Mouse (Mus musculus): ENCODE data around the gene Dio3. TPM values are rescaled to one million over a fixed set of nuclear protein-coding genes. Genes with fewer than 3 reads are reported as not detected.

Gene Dio3
- total and polyA plus RNA-seq, 3 experiments, result not detected

- Histone ChIP-seq H3K9me3 (replicated peaks; ENCODE audit: insufficient read depth, low read length) (no peaks in the 10 kb centered on the region), H3K36me3 (ENCODE audit: control insufficient read depth in 1 of 2, insufficient read depth in 2 of 2, low read length in 2 of 2) (no peaks in the 10 kb centered on the region), H3K79me2 (ENCODE audit: control insufficient read depth, insufficient read depth, low read length, poor library complexity) (no peaks in the 10 kb centered on the region), H3K27ac (ENCODE audit: control insufficient read depth, low read depth, low read length) (no peak overlapping the region), H3K4me1 (ENCODE audit: control insufficient read depth in 1 of 2, insufficient read depth in 2 of 2, low read length in 2 of 2) (no peaks in the 10 kb centered on the region), H3K27me3 (ENCODE audit: control insufficient read depth in 1 of 2, insufficient read depth in 2 of 2, low read length in 2 of 2) (no peaks in the 10 kb centered on the region), H3K4me3 (ENCODE audit: control insufficient read depth in 1 of 2, insufficient read depth in 1 of 2, low read depth in 2 of 2, low read length in 2 of 2) (no peak overlapping the region), H3K9ac (ENCODE audit: control insufficient read depth, low read depth, low read length, poor library complexity, severe bottlenecking) (no peak overlapping the region)
- no peak for TF ChIP-seq POLR2AphosphoS5 (IDR thresholded peaks at IDR 0.05; ENCODE audit: borderline replicate concordance, low read depth, low read length)
- TF ChIP-seq ZKSCAN1 (IDR thresholded peaks at IDR 0.05; ENCODE audit: low read depth, low read length), result no peak
- TF ChIP-seq POLR2A (IDR thresholded peaks at IDR 0.05; ENCODE audit: control insufficient read depth in 1 of 2, insufficient read depth in 1 of 2, low read depth in 1 of 2, low read length in 2 of 2, poor library complexity in 1 of 2), result no peak
- DNase-seq (ENCODE audit: low read depth, low spot score), result no peak
Observed at GRCm38 (mm10) chr12:110280373-110280772, 1.5 kb downstream of the Dio3 start.

GRCm38 (mm10) chr12:110283792-110284191 is 4.9 kb downstream of the Dio3 start:
- no peak overlapping the region for H3K9ac ChIP-seq (ENCODE audit: control insufficient read depth, low read depth, low read length, poor library complexity, severe bottlenecking)

GRCm38 (mm10) chr12:110292816-110293215 is 13.9 kb downstream of the Dio3 start:
- Histone ChIP-seq H3K9me3 (replicated peaks; ENCODE audit: insufficient read depth, low read length) (no peaks in the 10 kb centered on the region), H3K4me3 (ENCODE audit: control insufficient read depth in 1 of 2, insufficient read depth in 1 of 2, low read depth in 2 of 2, low read length in 2 of 2) (no peak overlapping the region), H3K27ac (ENCODE audit: control insufficient read depth, low read depth, low read length) (no peak overlapping the region), H3K9ac (ENCODE audit: control insufficient read depth, low read depth, low read length, poor library complexity, severe bottlenecking) (no peak overlapping the region), H3K79me2 (ENCODE audit: control insufficient read depth, insufficient read depth, low read length, poor library complexity) (no peaks in the 10 kb centered on the region), H3K36me3 (ENCODE audit: control insufficient read depth in 1 of 2, insufficient read depth in 2 of 2, low read length in 2 of 2) (no peaks in the 10 kb centered on the region), H3K4me1 (ENCODE audit: control insufficient read depth in 1 of 2, insufficient read depth in 2 of 2, low read length in 2 of 2) (no peaks in the 10 kb centered on the region), H3K27me3 (ENCODE audit: control insufficient read depth in 1 of 2, insufficient read depth in 2 of 2, low read length in 2 of 2) (no peaks in the 10 kb centered on the region)
- no peak for TF ChIP-seq EP300 (IDR thresholded peaks at IDR 0.05; ENCODE audit: low read depth in 1 of 2, low read length in 2 of 2)
- TF ChIP-seq MEF2A (IDR thresholded peaks at IDR 0.05; ENCODE audit: extremely low read depth, insufficient replicate concordance, low read depth, low read length, poor library complexity, severe bottlenecking), result no peak
- no peak for TF ChIP-seq ZMIZ1 (IDR thresholded peaks at IDR 0.05; ENCODE audit: low read depth, low read length)
- no peak for TF ChIP-seq USF1 (IDR thresholded peaks at IDR 0.05; ENCODE audit: low read depth, low read length)
- no peak for TF ChIP-seq E2F4 (IDR thresholded peaks at IDR 0.05; ENCODE audit: borderline replicate concordance, low read depth, low read length)
- no peak for TF ChIP-seq GATA1 (IDR thresholded peaks at IDR 0.05; ENCODE audit: low read depth, low read length)
- no peak for TF ChIP-seq CHD2 (IDR thresholded peaks at IDR 0.05; ENCODE audit: low read length)
- TF ChIP-seq MAX (IDR thresholded peaks at IDR 0.05; ENCODE audit: low read length), result no peak
- TF ChIP-seq CHD1 (IDR thresholded peaks at IDR 0.05; ENCODE audit: low read depth, low read length), result no peak
- TF ChIP-seq ZNF384 (IDR thresholded peaks at IDR 0.05; ENCODE audit: low read depth, low read length), result no peak
- no peak for TF ChIP-seq MAZ (IDR thresholded peaks at IDR 0.05; ENCODE audit: low read depth, low read length)
- no peak for TF ChIP-seq ETS1 (IDR thresholded peaks at IDR 0.05; ENCODE audit: low read depth, low read length)
- TF ChIP-seq POLR2AphosphoS2 (IDR thresholded peaks at IDR 0.05; ENCODE audit: low read length), result no peak
- no peak for DNase-seq (ENCODE audit: low read depth, low spot score)

More at GRCm38 (mm10) chr12:110283792-110284191, 4.9 kb downstream of the Dio3 start:
- H3K4me3 ChIP-seq (ENCODE audit: control insufficient read depth in 1 of 2, insufficient read depth in 1 of 2, low read depth in 2 of 2, low read length in 2 of 2), result no peak overlapping the region
- H3K79me2 ChIP-seq (ENCODE audit: control insufficient read depth, insufficient read depth, low read length, poor library complexity), result no peaks in the 10 kb centered on the region
- no peaks in the 10 kb centered on the region for H3K4me1 ChIP-seq (ENCODE audit: control insufficient read depth in 1 of 2, insufficient read depth in 2 of 2, low read length in 2 of 2)
- no peaks in the 10 kb centered on the region for H3K36me3 ChIP-seq (ENCODE audit: control insufficient read depth in 1 of 2, insufficient read depth in 2 of 2, low read length in 2 of 2)
- no peak overlapping the region for H3K27ac ChIP-seq (ENCODE audit: control insufficient read depth, low read depth, low read length)
- TF ChIP-seq POLR2AphosphoS5 (IDR thresholded peaks at IDR 0.05; ENCODE audit: borderline replicate concordance, low read depth, low read length) (no peak), ZC3H11A (IDR thresholded peaks at IDR 0.05; ENCODE audit: low read depth, low read length) (no peak), RAD21 (IDR thresholded peaks at IDR 0.05; ENCODE audit: low read depth, low read length) (no peak), MAZ (IDR thresholded peaks at IDR 0.05; ENCODE audit: low read depth, low read length) (no peak), ZKSCAN1 (IDR thresholded peaks at IDR 0.05; ENCODE audit: low read depth, low read length) (no peak), MYC (IDR thresholded peaks at IDR 0.05; ENCODE audit: low read depth, low read length) (no peak), GABPA (IDR thresholded peaks at IDR 0.05; ENCODE audit: low read depth, low read length) (no peak), POLR2AphosphoS2 (IDR thresholded peaks at IDR 0.05; ENCODE audit: low read length) (no peak), HCFC1 (IDR thresholded peaks at IDR 0.05; ENCODE audit: low read depth, low read length) (no peak), JUND (IDR thresholded peaks at IDR 0.05; ENCODE audit: low read depth, low read length) (no peak), EP300 (IDR thresholded peaks at IDR 0.05; ENCODE audit: low read depth in 1 of 2, low read length in 2 of 2) (no peak), CHD2 (IDR thresholded peaks at IDR 0.05; ENCODE audit: low read length) (no peak), TBP (IDR thresholded peaks at IDR 0.05; ENCODE audit: low read depth, low read length) (no peak), E2F4 (IDR thresholded peaks at IDR 0.05; ENCODE audit: borderline replicate concordance, low read depth, low read length) (no peak), USF1 (IDR thresholded peaks at IDR 0.05; ENCODE audit: low read depth, low read length) (no peak), MAX (IDR thresholded peaks at IDR 0.05; ENCODE audit: low read length) (no peak), CHD1 (IDR thresholded peaks at IDR 0.05; ENCODE audit: low read depth, low read length) (no peak), POLR2A (IDR thresholded peaks at IDR 0.05; ENCODE audit: control insufficient read depth in 1 of 2, insufficient read depth in 1 of 2, low read depth in 1 of 2, low read length in 2 of 2, poor library complexity in 1 of 2) (no peak), MAFK (IDR thresholded peaks at IDR 0.05; ENCODE audit: borderline replicate concordance, low read depth, low read length) (no peak), SMC3 (IDR thresholded peaks at IDR 0.05; ENCODE audit: low read depth, low read length) (no peak)
- DNase-seq (ENCODE audit: low read depth, low spot score), result no peak
- no peaks in the 10 kb centered on the region for H3K9me3 ChIP-seq (replicated peaks; ENCODE audit: insufficient read depth, low read length)
- no peaks in the 10 kb centered on the region for H3K27me3 ChIP-seq (ENCODE audit: control insufficient read depth in 1 of 2, insufficient read depth in 2 of 2, low read length in 2 of 2)
